Mouse (Mus musculus) ES-CJ7 (cell line): ENCODE measurements around the gene P2ry2.

Experiments used
- DNase-seq: peaks from one replicate; pipeline ENCODE4 v3.0.0; 2011; ENCODE audit warnings: low read depth, low spot score

The P2ry2 gene

GRCm38 (mm10) chr7:101012541-101012940 is at the start of gene P2ry2:
Gene P2ry2, minus strand, starts transcription at chr7:101012866.
- DNase-seq: no peak

- DNase-seq: no peak
Observed at GRCm38 (mm10) chr7:101062246-101062645, 49.6 kb upstream of the P2ry2 start.

- peak; percentile 83 for DNase-seq
Observed at GRCm38 (mm10) chr7:101061381-101061780, 48.7 kb upstream of the P2ry2 start.

GRCm38 (mm10) chr7:101060476-101060875 is 47.8 kb upstream of the P2ry2 start:
- no peak for DNase-seq

GRCm38 (mm10) chr7:101059188-101059587 is 46.5 kb upstream of the P2ry2 start:
- DNase-seq: no peak

GRCm38 (mm10) chr7:101057309-101057708 is 44.6 kb upstream of the P2ry2 start:
- no peak for DNase-seq

GRCm38 (mm10) chr7:101053136-101053535 is 40.5 kb upstream of the P2ry2 start:
- DNase-seq: no peak

GRCm38 (mm10) chr7:101051551-101052221 is 39.0 kb upstream of the P2ry2 start:
- peak; percentile 67 for DNase-seq

- peak; percentile 9 for DNase-seq
Observed at GRCm38 (mm10) chr7:101050724-101051550, 38.3 kb upstream of the P2ry2 start.

- DNase-seq: no peak
Observed at GRCm38 (mm10) chr7:101049326-101050087, 36.8 kb upstream of the P2ry2 start.

GRCm38 (mm10) chr7:101048247-101048646 is 35.6 kb upstream of the P2ry2 start:
- no peak for DNase-seq

- DNase-seq: no peak
Observed at GRCm38 (mm10) chr7:101043846-101044541, 31.3 kb upstream of the P2ry2 start.

- no peak for DNase-seq
Observed at GRCm38 (mm10) chr7:101041977-101042749, 29.5 kb upstream of the P2ry2 start.

- DNase-seq: no peak
Observed at GRCm38 (mm10) chr7:101041544-101041943, 28.9 kb upstream of the P2ry2 start.

GRCm38 (mm10) chr7:101033371-101033770 is 20.7 kb upstream of the P2ry2 start:
- DNase-seq: no peak

GRCm38 (mm10) chr7:101031234-101031633 is 18.6 kb upstream of the P2ry2 start:
- DNase-seq: no peak

- no peak for DNase-seq
Observed at GRCm38 (mm10) chr7:101030756-101031155, 18.1 kb upstream of the P2ry2 start.

GRCm38 (mm10) chr7:101029446-101029845 is 16.8 kb upstream of the P2ry2 start:
- DNase-seq: no peak

GRCm38 (mm10) chr7:101028991-101029390 is 16.3 kb upstream of the P2ry2 start:
- DNase-seq: no peak

- no peak for DNase-seq
Observed at GRCm38 (mm10) chr7:101028444-101028757, 15.7 kb upstream of the P2ry2 start.
